Mouse (Mus musculus): Measurements from ENCODE around the gene Vasp.

- TF ChIP-seq CTCF (IDR thresholded peaks at IDR 0.05; ENCODE audit: extremely low read depth, insufficient read depth, insufficient read length, insufficient replicate concordance) (no peak), POLR2A (IDR thresholded peaks at IDR 0.05; ENCODE audit: low read depth, low read length) (no peak)
Observed at GRCm38 (mm10) chr7:19230899-19231298, 40.7 kb downstream of the Vasp start.
